Mouse (Mus musculus) heart, embryonic 14.5 days (tissue): ENCODE measurements at regions not wholly inside any gene's neighbourhood (a gene's known extent, or its start where the extent isn't known, plus 50 kb on each side); places are given as distances from the start of the nearest gene placed in this dataset.

Experiments
- ATAC-seq: fragments of 200-750 bp; cut with Nextera tagmentation; 2 replicates; pipeline ENCODE4 v1.8.0; 2017; ENCODE audit warnings: low read depth, moderate TSS enrichment; ENCODE audit not compliant: insufficient number of reproducible peaks, insufficient read depth, low FRiP score
- H3K27ac ChIP-seq, 2 experiments: fragments of 200-500 bp in 1 of 2; fragments of 300-500 bp in 1 of 2; sonication (generic) in 1 of 2; replicated peaks in 1 of 2; 2 replicates each; pipeline ENCODE4 v1.5.1; 2012 to 2014; ENCODE audit warnings: low read depth in 2 of 2, low read length in 2 of 2, control low read depth in 1 of 2, mild to moderate bottlenecking in 1 of 2, mixed read lengths in 1 of 2; ENCODE audit not compliant: control insufficient read depth in 1 of 2, insufficient read depth in 1 of 2
- H3K27me3 ChIP-seq: fragments of 300-500 bp; sonication (generic); 2 replicates; pipeline ENCODE4 v1.6.1; 2014; ENCODE audit warnings: mild to moderate bottlenecking, low read length, control low read depth; ENCODE audit not compliant: control insufficient read depth, insufficient read depth
- H3K36me3 ChIP-seq: fragments of 300-500 bp; sonication (generic); 2 replicates; pipeline ENCODE4 v1.6.1; 2014; ENCODE audit warnings: mild to moderate bottlenecking, control low read depth, low read length, mixed read lengths; ENCODE audit not compliant: control insufficient read depth, insufficient read depth
- H3K4me1 ChIP-seq, 2 experiments: fragments of 200-500 bp in 1 of 2; fragments of 300-500 bp in 1 of 2; sonication (generic) in 1 of 2; 2 replicates each; pipeline ENCODE4 v1.6.1; 2012 to 2014; ENCODE audit warnings: low read length in 2 of 2, control low read depth in 1 of 2, mixed read lengths in 1 of 2; ENCODE audit not compliant: control insufficient read depth in 2 of 2, insufficient read depth in 2 of 2
- H3K4me2 ChIP-seq: fragments of 300-500 bp; sonication (generic); 2 replicates; pipeline ENCODE4 v1.6.1; 2014; ENCODE audit warnings: mild to moderate bottlenecking, low read length
- H3K4me3 ChIP-seq, 2 experiments: fragments of 200-500 bp in 1 of 2; fragments of 300-500 bp in 1 of 2; sonication (generic) in 1 of 2; 2 replicates each; pipeline ENCODE4 v1.5.1; 2012 to 2014; ENCODE audit warnings: low read length in 2 of 2, mild to moderate bottlenecking in 2 of 2, control low read depth in 1 of 2, low read depth in 1 of 2, moderate library complexity in 1 of 2; ENCODE audit not compliant: control insufficient read depth in 1 of 2, insufficient read depth in 1 of 2
- H3K9ac ChIP-seq: fragments of 300-500 bp; sonication (generic); 2 replicates; pipeline ENCODE4 v1.6.1; 2014; ENCODE audit warnings: mild to moderate bottlenecking, low read length
- H3K9me3 ChIP-seq: fragments of 300-500 bp; sonication (generic); 2 replicates; pipeline ENCODE4 v1.6.1; 2016; ENCODE audit warnings: low read length, control low read depth; ENCODE audit not compliant: control insufficient read depth
- WGBS: fragments of 180-500 bp; shearing (Covaris S2); extraction: QIAGEN DNeasy Blood & Tissue Kit; methylation state at CpG from one replicate; pipeline ENCODE4 v1.1.7; 2014; 5-methylcytosine and 5-hydroxymethylcytosine counted together

DNA sequence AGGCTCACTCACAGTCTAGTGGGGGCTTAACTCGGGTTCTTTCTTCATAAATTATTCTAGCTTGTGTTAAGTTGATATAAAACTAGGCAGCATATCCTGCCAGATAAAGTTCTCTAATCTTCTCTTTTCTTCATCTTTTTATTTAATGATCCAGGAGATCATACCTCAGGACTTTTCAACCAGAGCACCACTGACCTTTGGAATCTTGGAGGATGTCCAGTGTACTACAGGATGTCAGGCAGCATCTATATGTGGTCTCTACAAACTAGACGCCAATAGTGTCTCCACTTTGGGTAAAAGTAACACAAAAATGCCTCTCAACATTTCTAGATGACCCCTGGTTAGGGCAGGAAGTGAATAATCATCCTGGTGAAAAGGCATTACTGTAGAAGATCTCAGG lies 89.4 kb upstream of the Trabd2b start:
- no peak overlapping the region for H3K4me3 ChIP-seq
- H3K36me3 ChIP-seq = no peaks in the 10 kb centered on the region
- no peak overlapping the region for H3K9ac ChIP-seq
- H3K27ac ChIP-seq = no peak overlapping the region
- no peaks in the 10 kb centered on the region for H3K4me1 ChIP-seq
- 55% methylated on average over 2 of the region's 2 CpGs for WGBS
- ATAC-seq = no peak
- H3K9me3 ChIP-seq = no peaks in the 10 kb centered on the region
- H3K27me3 ChIP-seq = no peaks in the 10 kb centered on the region
- H3K4me2 ChIP-seq = no peak overlapping the region

DNA sequence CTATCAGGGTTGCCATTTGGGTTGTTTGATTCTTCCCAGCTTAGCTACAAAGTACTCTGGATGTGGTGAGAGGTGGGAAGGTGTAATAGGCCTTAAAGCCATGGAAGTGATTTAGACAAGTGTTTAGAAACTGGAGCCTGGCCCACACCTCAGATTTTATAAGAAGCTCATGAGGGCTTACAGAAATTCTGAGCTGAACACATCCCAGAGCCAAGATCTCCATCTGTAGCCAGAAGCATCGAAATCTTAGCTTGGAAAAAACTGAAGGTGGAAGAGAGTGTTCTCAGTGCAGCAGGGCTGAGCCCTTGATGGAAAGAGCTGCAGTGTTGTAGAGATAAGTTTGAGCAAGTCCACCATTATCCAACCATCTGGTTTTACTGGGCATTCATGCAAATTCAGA lies 86.4 kb upstream of the Trabd2b start:
- ATAC-seq = no peak
- Histone ChIP-seq H3K27me3 (no peaks in the 10 kb centered on the region), H3K27ac (no peak overlapping the region), H3K4me1 (no peaks in the 10 kb centered on the region), H3K4me3 (no peak overlapping the region), H3K9me3 (no peaks in the 10 kb centered on the region), H3K36me3 (no peaks in the 10 kb centered on the region), H3K4me2 (no peak overlapping the region), H3K9ac (no peak overlapping the region)
- whole genome bisulfite sequencing = 60% methylated on average over 1 of the region's 1 CpGs

DNA sequence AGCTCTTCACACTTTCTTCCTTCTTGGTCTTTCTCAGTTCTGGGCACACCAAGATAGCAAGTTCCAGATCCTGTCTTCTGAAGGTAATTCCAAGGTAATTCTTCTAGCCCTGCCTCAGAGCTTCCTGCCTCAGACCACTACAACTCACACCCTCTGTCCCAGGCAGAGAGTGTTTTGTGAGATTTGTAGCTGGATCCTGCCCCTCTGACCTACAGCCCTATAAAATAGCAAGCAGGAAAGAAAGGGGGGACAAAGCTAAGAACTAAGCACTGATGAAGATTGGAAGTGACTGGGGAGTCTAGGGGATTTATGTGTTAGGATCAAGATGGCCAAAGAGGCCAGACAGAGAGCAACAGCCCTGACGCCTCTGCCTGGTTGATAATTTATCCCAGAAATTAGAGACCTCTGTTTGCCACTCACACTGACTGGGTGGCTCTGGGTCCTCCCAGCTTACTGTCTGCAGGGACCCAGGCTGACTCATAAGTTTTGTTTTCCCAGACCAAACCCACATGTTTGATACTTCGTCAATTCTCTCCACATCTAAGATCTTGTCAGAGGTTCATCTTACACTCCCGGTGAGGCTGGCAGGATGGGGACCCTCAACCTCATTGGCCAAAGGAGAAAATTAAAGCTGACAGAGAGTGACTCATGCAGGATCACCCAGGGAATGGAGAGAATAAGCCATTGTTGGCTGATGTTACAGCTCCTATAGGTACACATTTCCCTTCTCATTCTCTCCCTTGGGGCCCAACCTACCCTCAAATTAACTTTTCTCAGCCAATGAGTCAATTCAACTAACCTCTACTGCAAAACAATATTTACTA lies 84.8 kb upstream of the Trabd2b start:
- H3K36me3 ChIP-seq = no peaks in the 10 kb centered on the region
- H3K4me3 ChIP-seq = no peak overlapping the region
- H3K9ac ChIP-seq = no peak overlapping the region
- no peak for ATAC-seq
- H3K4me2 ChIP-seq = no peak overlapping the region
- H3K27ac ChIP-seq = no peak overlapping the region
- 64% methylated on average over 3 of the region's 3 CpGs for WGBS
- no peaks in the 10 kb centered on the region for H3K4me1 ChIP-seq
- H3K27me3 ChIP-seq = no peaks in the 10 kb centered on the region
- no peaks in the 10 kb centered on the region for H3K9me3 ChIP-seq

DNA sequence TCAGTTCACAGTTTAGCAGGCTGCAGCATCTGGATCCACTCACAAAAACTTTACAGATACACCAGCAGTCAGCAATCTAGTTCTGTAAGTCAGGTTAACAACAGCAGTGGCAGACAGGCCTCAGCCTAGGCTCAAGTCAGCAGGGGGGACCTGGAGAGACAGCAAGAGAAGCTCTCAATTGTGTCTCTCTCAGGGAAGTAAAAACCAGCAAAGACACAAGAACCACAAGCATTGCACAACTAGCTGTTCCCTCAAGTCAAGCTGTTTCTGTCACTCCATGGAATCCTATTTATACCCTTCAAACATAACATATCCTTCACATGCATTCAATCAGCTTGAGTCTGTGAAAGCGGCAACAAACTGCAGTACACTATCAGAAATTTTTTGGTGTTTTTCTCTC lies 76.5 kb upstream of the Trabd2b start:
- Histone ChIP-seq H3K27ac (no peak overlapping the region), H3K4me2 (no peak overlapping the region), H3K27me3 (peaks cover 6% of the 10 kb centered on the region; the same call in 1 of the 2 replicates), H3K9me3 (no peaks in the 10 kb centered on the region), H3K9ac (no peak overlapping the region), H3K4me1 (no peaks in the 10 kb centered on the region), H3K4me3 (no peak overlapping the region), H3K36me3 (no peaks in the 10 kb centered on the region)
- 85% methylated on average over 1 of the region's 1 CpGs for WGBS
- ATAC-seq = no peak

DNA sequence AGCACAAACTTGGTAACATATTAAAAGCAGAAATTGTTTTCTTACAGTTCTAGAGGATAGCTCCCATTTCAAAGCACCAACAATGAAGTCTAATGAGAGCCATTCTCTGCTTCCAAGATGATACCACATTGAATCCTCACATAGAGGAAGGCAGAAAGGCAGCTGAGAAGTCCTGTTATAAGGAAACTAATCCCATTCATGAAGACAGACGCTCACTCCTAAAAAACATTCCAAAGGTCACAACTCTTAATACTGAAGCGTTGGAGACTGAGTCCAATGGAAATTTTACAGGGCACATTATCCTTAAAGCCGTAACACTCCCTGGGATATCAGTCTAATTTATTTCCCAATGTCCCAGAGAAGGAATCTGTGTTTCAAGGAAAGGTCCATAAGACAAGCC lies 75.4 kb upstream of the Trabd2b start:
- Histone ChIP-seq H3K4me1 (no peaks in the 10 kb centered on the region), H3K9ac (no peak overlapping the region), H3K9me3 (no peaks in the 10 kb centered on the region), H3K27ac (no peak overlapping the region), H3K4me3 (no peak overlapping the region), H3K4me2 (no peak overlapping the region), H3K27me3 (peaks cover 6% of the 10 kb centered on the region; the same call in 1 of the 2 replicates), H3K36me3 (no peaks in the 10 kb centered on the region)
- no peak for ATAC-seq
- 75% methylated on average over 3 of the region's 3 CpGs for WGBS

DNA sequence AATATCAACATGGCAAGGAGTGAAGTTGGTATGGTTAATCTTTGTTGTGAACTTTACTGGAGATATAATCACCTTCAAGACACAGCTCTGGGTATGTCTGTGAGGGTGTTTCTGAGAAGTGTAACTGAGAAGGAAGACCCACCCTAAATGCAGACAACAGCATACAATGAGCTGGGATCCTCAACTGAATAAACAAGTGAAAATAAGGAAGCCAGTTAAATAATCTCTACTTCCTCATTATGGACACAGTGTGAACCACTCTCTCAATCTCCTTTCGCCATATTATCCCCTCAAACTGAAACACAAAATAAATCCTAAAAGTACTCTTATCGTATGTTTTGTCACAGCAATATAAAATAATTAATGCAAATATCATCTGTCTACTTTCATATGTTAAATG lies 71.7 kb upstream of the Trabd2b start:
- Histone ChIP-seq H3K9me3 (no peaks in the 10 kb centered on the region), H3K27me3 (peaks cover 6% of the 10 kb centered on the region; the same call in 1 of the 2 replicates), H3K4me1 (no peaks in the 10 kb centered on the region), H3K9ac (no peak overlapping the region), H3K4me2 (no peak overlapping the region), H3K27ac (no peak overlapping the region), H3K4me3 (no peak overlapping the region), H3K36me3 (no peaks in the 10 kb centered on the region)
- ATAC-seq = no peak
- WGBS = 77% methylated on average over 2 of the region's 2 CpGs

DNA sequence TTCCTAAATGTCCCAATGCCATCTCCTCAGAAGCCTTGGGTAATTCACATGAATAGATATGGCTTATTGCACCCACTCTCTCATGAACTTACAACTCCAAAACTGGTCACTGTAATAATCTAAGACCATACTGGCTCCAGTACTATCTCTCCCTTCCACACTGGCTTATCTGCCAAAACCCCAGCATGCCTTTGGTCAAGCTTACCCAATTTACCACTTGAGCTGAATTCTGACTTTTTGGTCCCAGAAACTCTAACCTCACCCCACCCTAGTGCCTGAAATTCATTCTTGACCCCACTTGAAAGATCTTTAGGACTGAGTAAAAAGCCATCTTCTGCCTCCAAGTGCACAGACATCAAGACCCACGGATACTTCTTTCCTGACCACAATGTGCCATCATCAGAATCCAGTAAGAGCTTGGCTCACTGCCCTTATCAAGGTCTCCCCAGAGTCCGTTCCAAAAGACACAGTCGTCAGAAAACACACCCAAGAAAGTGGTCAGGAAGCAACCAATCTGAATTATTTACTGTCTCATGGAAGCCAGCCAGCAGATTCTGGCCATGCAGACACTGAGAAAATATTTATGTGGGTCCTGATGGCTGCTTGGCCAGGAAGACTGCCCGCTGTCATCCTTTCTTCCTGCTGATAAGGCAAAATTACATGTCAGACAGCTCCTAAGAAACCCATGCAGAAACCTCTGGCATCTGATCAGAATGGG lies 70.3 kb upstream of the Trabd2b start:
- Histone ChIP-seq H3K36me3 (no peaks in the 10 kb centered on the region), H3K27me3 (peaks cover 6% of the 10 kb centered on the region; the same call in 1 of the 2 replicates), H3K27ac (no peak overlapping the region), H3K4me1 (no peaks in the 10 kb centered on the region), H3K9ac (no peak overlapping the region), H3K4me3 (no peak overlapping the region), H3K4me2 (no peak overlapping the region), H3K9me3 (no peaks in the 10 kb centered on the region)
- 31% methylated on average over 4 of the region's 4 CpGs for WGBS
- ATAC-seq = peak; percentile 31; the same call in 1 of the 2 replicates
